ENCODE assay signal across 8 mouse cellular contexts in the genomic region with DNA sequence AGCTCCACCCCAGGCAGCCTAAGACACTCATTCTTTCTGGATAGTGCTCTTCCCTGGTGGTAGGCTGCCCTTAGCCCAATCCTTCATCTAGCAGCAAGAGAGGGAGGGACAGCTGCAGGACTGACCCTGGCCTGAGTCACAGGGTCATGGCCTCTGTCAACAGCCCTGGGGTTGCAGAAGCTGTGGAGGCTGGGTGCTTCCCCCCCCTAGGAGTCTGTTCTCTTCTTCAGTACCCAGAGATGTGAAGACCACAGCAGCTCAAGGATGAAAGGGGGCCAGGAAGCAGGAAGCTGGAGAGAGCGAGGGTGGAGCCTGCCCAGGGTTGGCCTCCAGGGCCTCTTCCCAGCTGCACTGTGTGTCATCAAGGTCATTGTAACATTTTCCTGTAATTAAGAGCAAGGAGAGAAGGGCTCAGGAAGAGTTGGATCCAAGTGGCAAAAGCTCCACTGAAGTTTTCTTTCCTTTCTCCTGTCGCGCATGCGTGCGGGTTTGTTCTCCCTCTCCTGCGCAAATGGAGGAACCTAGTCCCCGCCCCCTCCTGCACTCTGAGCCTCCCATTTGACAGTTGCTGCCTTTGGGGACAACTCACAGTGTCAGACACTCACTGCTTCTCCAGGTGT. TPM values are rescaled to one million over a fixed set of nuclear protein-coding genes. Genes with fewer than 3 reads are reported as not detected.
DNase-seq lines count a peak whose midpoint lies in the region; ATAC-seq and TF ChIP-seq lines count a peak whose summit lies in the region.

No protein-coding gene starts in this region.

- H3K4me1 ChIP-seq in heart, adult 2 months (ENCODE audit: control insufficient read depth, insufficient read depth, low read length), result peaks cover 21% of the 10 kb centered on the region
- H3K4me1 ChIP-seq in intestine, postnatal 0 days (replicated peaks; ENCODE audit: control insufficient read depth, insufficient read depth, low read length), result no peaks in the 10 kb centered on the region
- H3K4me1 ChIP-seq in midbrain, embryonic 13.5 days (replicated peaks), result peaks cover 4% of the 10 kb centered on the region
- peaks cover 5% of the 10 kb centered on the region; the same call in 1 of the 2 replicates for H3K4me1 ChIP-seq in forebrain, embryonic 12.5 days

- intact Hi-C loops in heart, adult 2 months (cut with DNase I), result loop anchor here (2.0 to 5.0 kb wide), 2 partner anchors 43 to 67 kb away; no protein-coding TSS in a partner anchor

- no peaks in the 10 kb centered on the region for H3K27me3 ChIP-seq in heart, adult 2 months (ENCODE audit: control insufficient read depth, insufficient read depth, low read length)
- H3K27me3 ChIP-seq in intestine, postnatal 0 days (replicated peaks; ENCODE audit: control insufficient read depth, insufficient read depth, low read length), result no peaks in the 10 kb centered on the region
- no peaks in the 10 kb centered on the region for H3K27me3 ChIP-seq in midbrain, embryonic 13.5 days
- H3K27me3 ChIP-seq in forebrain, embryonic 12.5 days, result no peaks in the 10 kb centered on the region

- H3K27ac ChIP-seq in heart, adult 2 months, result peak overlapping the region; percentile 29
- H3K27ac ChIP-seq in intestine, postnatal 0 days (ENCODE audit: low read depth, low read length), result no peak overlapping the region
- no peak overlapping the region for H3K27ac ChIP-seq in midbrain, embryonic 13.5 days
- no peak overlapping the region for H3K27ac ChIP-seq in forebrain, embryonic 12.5 days

- H3K36me3 ChIP-seq in heart, adult 2 months (ENCODE audit: control insufficient read depth, insufficient read depth, low read length), result no peaks in the 10 kb centered on the region
- 0 out of 2 replicates have a peak, but pooled peaks cover 3% of the 10 kb centered on the region for H3K36me3 ChIP-seq in intestine, postnatal 0 days (ENCODE audit: control insufficient read depth, insufficient read depth)
- no peaks in the 10 kb centered on the region for H3K36me3 ChIP-seq in midbrain, embryonic 13.5 days
- no peaks in the 10 kb centered on the region for H3K36me3 ChIP-seq in forebrain, embryonic 12.5 days (replicated peaks)

- H3K9me3 ChIP-seq in intestine, postnatal 0 days (ENCODE audit: control insufficient read depth), result no peaks in the 10 kb centered on the region
- no peaks in the 10 kb centered on the region for H3K9me3 ChIP-seq in midbrain, embryonic 13.5 days
- no peaks in the 10 kb centered on the region for H3K9me3 ChIP-seq in forebrain, embryonic 12.5 days

- no peak for TF ChIP-seq CTCF in heart, adult 2 months (IDR thresholded peaks at IDR 0.05)
- TF ChIP-seq CTCF in intestine, postnatal 0 days (IDR thresholded peaks at IDR 0.05; ENCODE audit: low read depth), result no peak

- peak; percentile 53 to 71 for DNase-seq in heart, adult 2 months
- no peak for DNase-seq in heart, adult 8-10 months (ENCODE audit: low spot score)
- DNase-seq in embryo, embryonic 10.5 days (ENCODE audit: low spot score), result peak; percentile 60
- peak; percentile 66 to 73 for DNase-seq in lung, postnatal 4 days
- DNase-seq in c-Kit-positive CD71-positive TER-119-positive erythroid progenitor cells, embryonic 14.5 days (ENCODE audit: low spot score), result no peak

- H3K9ac ChIP-seq in heart, adult 2 months (ENCODE audit: low read depth, low read length), result no peak overlapping the region
- no peak overlapping the region for H3K9ac ChIP-seq in intestine, postnatal 0 days (ENCODE audit: low read depth, low read length)
- no peak overlapping the region for H3K9ac ChIP-seq in midbrain, embryonic 13.5 days (replicated peaks)
- H3K9ac ChIP-seq in forebrain, embryonic 12.5 days, result no peak overlapping the region

- no peak overlapping the region for H3K4me3 ChIP-seq in heart, adult 2 months
- H3K4me3 ChIP-seq in intestine, postnatal 0 days (ENCODE audit: low read depth, low read length), result no peak overlapping the region
- no peak overlapping the region for H3K4me3 ChIP-seq in midbrain, embryonic 13.5 days (replicated peaks)
- H3K4me3 ChIP-seq in forebrain, embryonic 12.5 days (replicated peaks), result no peak overlapping the region

- H3K79me2 ChIP-seq in heart, adult 2 months (replicated peaks; ENCODE audit: control insufficient read depth, insufficient read depth, low read length), result no peaks in the 10 kb centered on the region

- TF ChIP-seq POLR2A in heart, adult 2 months (IDR thresholded peaks at IDR 0.05; ENCODE audit: insufficient read depth, low read depth, low read length), result no peak

- no peak for ATAC-seq in intestine, postnatal 0 days
- no peak for ATAC-seq in midbrain, embryonic 13.5 days
- ATAC-seq in forebrain, embryonic 12.5 days (ENCODE audit: low FRiP score), result no peak

- H3K4me2 ChIP-seq in intestine, postnatal 0 days (replicated peaks; ENCODE audit: low read depth), result peak overlapping the region; percentile 9; the same call in 1 of the 2 replicates
- H3K4me2 ChIP-seq in midbrain, embryonic 13.5 days (replicated peaks), result no peak overlapping the region
- no peak overlapping the region for H3K4me2 ChIP-seq in forebrain, embryonic 12.5 days

- no peak for TF ChIP-seq EP300 in heart, adult 2 months (IDR thresholded peaks at IDR 0.05; ENCODE audit: insufficient read depth, low read depth, low read length)

- 36% methylated on average over 7 of the region's 7 CpGs for WGBS in heart, adult 2 months
- 58% methylated on average over 7 of the region's 7 CpGs for WGBS in intestine, postnatal 0 days
- 65% methylated on average over 7 of the region's 7 CpGs for WGBS in midbrain, embryonic 13.5 days
- WGBS in forebrain, embryonic 12.5 days, result 54% methylated on average over 7 of the region's 7 CpGs

RNA-seq across cellular contexts. Expression of a gene that starts 10.2 kb away (rescaled TPM):
- total RNA-seq in heart, adult 2 months (2021), result 10 to 100 TPM; 21.8 to 25.6 TPM
- polyA plus RNA-seq in heart, adult 2 months (2012; rRNA removed), result 23.2 and 30.1 TPM in 2 replicates
- 10 to 100 TPM; 24.9 to 30.8 (median 27.7) TPM for total RNA-seq in heart, adult 8-10 months (2022)
- 15.3 and 16.7 TPM in 2 replicates for polyA plus RNA-seq in intestine, postnatal 0 days (2015; fragmentation: Nextera tagmentation; extraction: Ambion mirVana)
- polyA plus RNA-seq in midbrain, embryonic 13.5 days (2015; fragmentation: Nextera tagmentation; extraction: Ambion mirVana), result 13.4 and 13.6 TPM in 2 replicates
- polyA plus RNA-seq in forebrain, embryonic 12.5 days (2016; fragmentation: Nextera tagmentation; extraction: Ambion mirVana), result 9.1 and 9.4 TPM in 2 replicates

RNA-seq across cellular contexts. Expression of a gene that starts 18.1 kb away (rescaled TPM):
- total RNA-seq in heart, adult 2 months (2021), result 10 to 100 TPM; 30.4 to 33.5 TPM
- polyA plus RNA-seq in heart, adult 2 months (2012; rRNA removed), result 26.0 and 38.0 TPM in 2 replicates
- total RNA-seq in heart, adult 8-10 months (2022), result 10 to 100 TPM; 25.5 to 32.9 (median 29.4) TPM
- 4.1 and 4.2 TPM in 2 replicates for polyA plus RNA-seq in intestine, postnatal 0 days (2015; fragmentation: Nextera tagmentation; extraction: Ambion mirVana)
- 20.6 and 22.3 TPM in 2 replicates for polyA plus RNA-seq in midbrain, embryonic 13.5 days (2015; fragmentation: Nextera tagmentation; extraction: Ambion mirVana)
- 24.1 and 24.9 TPM in 2 replicates for polyA plus RNA-seq in forebrain, embryonic 12.5 days (2016; fragmentation: Nextera tagmentation; extraction: Ambion mirVana)

Comparison
In these comparisons a context has a peak if more than half of its experiments do, and no peak if none do; other contexts are left out.
1. DNase-seq: peak in heart, adult 2 months (2 of 2), embryo, embryonic 10.5 days (single experiment) and lung, postnatal 4 days (2 of 2); none in heart, adult 8-10 months (single experiment) and c-Kit-positive CD71-positive TER-119-positive erythroid progenitor cells, embryonic 14.5 days (single experiment).